Mouse (Mus musculus) heart, postnatal 0 days (tissue): ENCODE results near the gene Exoc4. TPM values are rescaled to one million over a fixed set of nuclear protein-coding genes. Genes with fewer than 3 reads are reported as not detected.
A peak's percentile ranks its signal among the peaks of the same experiment; 100 is the strongest.

ENCODE experiments used
- ATAC-seq: fragments of 200-750 bp; cut with Nextera tagmentation; 2 replicates; pipeline ENCODE4 v1.8.0; 2017; ENCODE audit warnings: low read depth, moderate number of reproducible peaks, moderate library complexity; ENCODE audit not compliant: insufficient read depth
- DNase-seq: peaks from one replicate; pipeline ENCODE4 v3.0.0-alpha.2; 2016; ENCODE audit warnings: low spot score
- H3K27ac ChIP-seq: fragments of 300-500 bp; sonication (generic); 2 replicates; pipeline ENCODE4 v1.5.1; 2014; ENCODE audit warnings: low read depth, mild to moderate bottlenecking
- H3K27me3 ChIP-seq: fragments of 300-500 bp; sonication (generic); 2 replicates; pipeline ENCODE4 v1.6.1; 2014; ENCODE audit warnings: low read length, mixed read lengths; ENCODE audit not compliant: control insufficient read depth, insufficient read depth
- H3K36me3 ChIP-seq: fragments of 300-500 bp; sonication (generic); replicated peaks from 2 replicates; pipeline ENCODE4 v1.6.1; 2014; ENCODE audit warnings: low read length, mixed read lengths; ENCODE audit not compliant: control insufficient read depth, insufficient read depth
- H3K4me1 ChIP-seq: fragments of 300-500 bp; sonication (generic); 2 replicates; pipeline ENCODE4 v1.6.1; 2014; ENCODE audit warnings: antibody characterized with exemption; ENCODE audit not compliant: control insufficient read depth, insufficient read depth
- H3K4me2 ChIP-seq: fragments of 300-500 bp; sonication (generic); 2 replicates; pipeline ENCODE4 v1.6.1; 2014; ENCODE audit warnings: low read depth, mild to moderate bottlenecking, low read length, moderate library complexity
- H3K4me3 ChIP-seq: fragments of 300-500 bp; sonication (generic); 2 replicates; pipeline ENCODE4 v1.5.1; 2014; ENCODE audit warnings: low read depth, low read length
- H3K9ac ChIP-seq: fragments of 300-500 bp; sonication (generic); replicated peaks from 2 replicates; pipeline ENCODE4 v1.6.1; 2014; ENCODE audit warnings: low read depth, low read length, mixed read lengths
- H3K9me3 ChIP-seq: fragments of 300-500 bp; sonication (generic); replicated peaks from 2 replicates; pipeline ENCODE4 v1.6.1; 2016; ENCODE audit warnings: low read length; ENCODE audit not compliant: control insufficient read depth
- CTCF ChIP-seq: IDR thresholded peaks from 2 replicates; pipeline ENCODE4 v1.5.1; 2016; ENCODE audit warnings: antibody characterized with exemption, control low read depth, low read depth
- EP300 ChIP-seq: IDR thresholded peaks from 2 replicates; pipeline ENCODE4 v1.6.1; 2016; ENCODE audit warnings: antibody characterized with exemption, low read depth
- WGBS: fragments of 180-500 bp; shearing (Covaris S2); extraction: QIAGEN DNeasy Blood & Tissue Kit; methylation state at CpG from one replicate; pipeline ENCODE4 v1.1.7; 2014; 5-methylcytosine and 5-hydroxymethylcytosine counted together
- polyA plus RNA-seq: library from polyadenylated mRNA; unstranded; fragments of >200 nt; fragmentation: Nextera tagmentation; extraction: Ambion mirVana; gene quantifications from 2 replicates; pipeline ENCODE4 v1.2.1, GENCODE M21; 2015
- total RNA-seq: library from RNA; depleted of rRNA; stranded (reverse); fragments of >200 nt; gene quantifications from 2 replicates; pipeline ENCODE4 v1.2.3, GENCODE M21; 2014; ENCODE audit warnings: low replicate concordance

The Exoc4 gene
- total and polyA plus RNA-seq, 2 experiments from 2014 or later, result 15.8 to 54.6 TPM

DNA sequence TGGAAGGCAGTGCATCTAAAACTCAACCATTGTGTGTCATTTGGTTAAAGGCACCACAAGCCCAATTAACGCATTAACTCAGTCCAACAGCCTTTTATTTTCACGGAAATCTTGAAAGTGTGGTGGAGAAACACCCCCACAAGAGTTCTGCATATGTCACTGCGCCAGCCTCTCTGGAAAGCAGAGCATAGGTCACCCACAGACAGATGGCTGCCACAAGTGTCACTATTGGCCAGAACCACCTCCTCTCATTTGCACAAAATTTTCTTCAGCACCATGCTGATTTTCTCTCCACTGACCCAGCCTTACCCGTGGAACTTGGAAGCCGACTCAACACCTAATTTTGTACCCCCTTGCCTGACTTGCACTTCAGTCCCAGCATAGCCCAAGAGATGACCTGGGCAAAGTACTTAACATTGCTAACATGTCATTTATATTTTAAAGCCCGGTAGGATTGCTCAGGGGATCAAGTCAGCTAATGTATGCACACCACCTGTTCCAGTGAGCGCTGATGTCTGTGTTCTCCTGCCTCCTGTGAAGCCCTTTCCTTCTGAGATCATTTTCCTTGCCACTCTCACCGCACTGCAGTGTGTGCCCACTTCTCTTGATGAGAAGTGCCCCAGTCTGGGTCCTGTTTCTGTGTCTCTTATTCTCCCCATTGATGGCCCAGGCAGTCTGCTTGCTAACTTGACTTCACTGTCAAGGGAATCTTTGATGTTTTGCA lies 625.6 kb downstream of the Exoc4 start:
- Histone ChIP-seq H3K4me3 (no peak overlapping the region), H3K27ac (no peak overlapping the region), H3K9me3 (no peaks in the 10 kb centered on the region), H3K4me2 (no peak overlapping the region), H3K9ac (no peak overlapping the region), H3K4me1 (peaks cover 38% of the 10 kb centered on the region), H3K27me3 (no peaks in the 10 kb centered on the region), H3K36me3 (no peaks in the 10 kb centered on the region)
- TF ChIP-seq EP300 (no peak), CTCF (no peak)
- no peak for ATAC-seq
- 70% methylated on average over 8 of the region's 8 CpGs for WGBS
- no peak for DNase-seq

DNA sequence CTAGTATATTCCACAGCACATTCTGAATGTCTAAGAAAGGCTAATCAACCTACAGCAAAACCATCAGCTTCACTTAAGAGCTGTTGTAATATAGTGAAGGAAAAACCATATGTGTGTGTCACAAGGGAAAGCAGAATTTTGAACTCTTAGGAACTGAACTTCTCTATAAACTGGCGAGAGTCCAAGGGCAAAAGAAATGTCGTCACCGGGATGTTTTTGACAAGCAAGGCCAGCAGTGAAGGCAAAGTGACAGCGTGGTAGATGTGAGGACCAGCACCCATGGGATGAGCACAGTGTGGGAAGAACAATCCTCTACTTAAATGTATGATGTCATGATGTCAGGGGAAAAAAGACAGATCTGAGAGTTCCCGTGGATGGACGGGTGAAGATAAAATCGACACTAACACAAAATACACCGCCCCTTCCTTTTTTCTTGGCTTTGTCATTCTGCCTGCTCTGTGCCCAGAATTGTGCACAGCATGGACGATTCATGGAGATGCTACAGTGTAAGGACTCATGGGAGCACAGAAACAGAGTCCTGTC lies 635.3 kb downstream of the Exoc4 start:
- no peak overlapping the region for H3K9ac ChIP-seq
- no peaks in the 10 kb centered on the region for H3K36me3 ChIP-seq
- DNase-seq (no peak), ATAC-seq (no peak)
- no peaks in the 10 kb centered on the region for H3K27me3 ChIP-seq
- 40% methylated on average over 9 of the region's 9 CpGs for WGBS
- no peak overlapping the region for H3K4me3 ChIP-seq
- H3K4me2 ChIP-seq, result no peak overlapping the region
- H3K4me1 ChIP-seq, result no peaks in the 10 kb centered on the region
- no peak overlapping the region for H3K27ac ChIP-seq
- TF ChIP-seq EP300, result no peak
- no peaks in the 10 kb centered on the region for H3K9me3 ChIP-seq

DNA sequence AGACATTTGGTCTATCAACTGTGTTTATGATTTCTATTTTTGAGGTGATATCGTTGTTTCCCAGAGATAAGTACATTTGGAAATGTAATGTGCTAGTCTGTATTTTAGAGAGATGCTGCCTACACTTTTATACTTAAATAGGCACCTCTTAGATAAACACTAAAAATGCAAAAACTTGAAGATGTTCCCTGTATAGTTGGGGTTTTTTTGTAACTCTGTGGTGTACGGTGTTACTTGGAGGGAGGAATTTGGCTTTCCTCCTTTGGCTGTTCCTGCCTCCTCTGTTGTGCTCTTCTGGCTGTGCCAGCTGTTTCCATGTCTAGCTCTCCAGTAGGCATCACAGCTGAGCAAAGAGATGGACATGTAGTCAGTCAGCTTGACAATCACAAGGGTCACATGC lies 638.1 kb downstream of the Exoc4 start:
- TF ChIP-seq CTCF (no peak), EP300 (no peak)
- H3K27ac ChIP-seq, result no peak overlapping the region
- DNase-seq (no peak), ATAC-seq (no peak)
- no peaks in the 10 kb centered on the region for H3K36me3 ChIP-seq
- no peaks in the 10 kb centered on the region for H3K9me3 ChIP-seq
- no peak overlapping the region for H3K9ac ChIP-seq
- peaks cover 6% of the 10 kb centered on the region for H3K4me1 ChIP-seq
- H3K4me3 ChIP-seq, result no peak overlapping the region
- WGBS, result 69% methylated on average over 2 of the region's 2 CpGs
- H3K27me3 ChIP-seq, result no peaks in the 10 kb centered on the region
- no peak overlapping the region for H3K4me2 ChIP-seq

DNA sequence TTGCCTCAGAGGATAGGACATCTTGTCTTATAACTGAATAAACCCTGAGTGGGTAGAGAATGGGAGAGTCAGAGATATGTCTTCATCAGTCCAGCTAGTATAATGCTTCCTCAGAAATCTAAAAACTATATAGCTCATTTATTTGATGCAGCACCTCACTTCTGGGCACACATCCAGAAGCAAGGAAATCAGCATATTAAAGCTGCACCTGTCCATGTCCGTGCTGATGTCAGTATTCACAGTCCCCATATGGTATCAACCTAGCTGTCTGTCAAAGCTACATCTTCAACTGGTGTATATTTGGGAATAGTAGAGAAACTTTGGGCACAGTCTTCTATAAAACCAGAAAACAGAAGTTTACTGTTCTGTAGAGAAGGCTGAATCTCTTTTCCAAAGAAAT lies 642.0 kb downstream of the Exoc4 start:
- TF ChIP-seq EP300, result no peak
- TF ChIP-seq CTCF, result no peak
- Histone ChIP-seq H3K4me1 (peaks cover 14% of the 10 kb centered on the region), H3K4me3 (no peak overlapping the region), H3K9me3 (no peaks in the 10 kb centered on the region), H3K4me2 (no peak overlapping the region), H3K36me3 (no peaks in the 10 kb centered on the region), H3K9ac (no peak overlapping the region), H3K27me3 (no peaks in the 10 kb centered on the region), H3K27ac (no peak overlapping the region)
- no peak for DNase-seq
- no peak for ATAC-seq
- 58% methylated on average over 1 of the region's 1 CpGs for WGBS

DNA sequence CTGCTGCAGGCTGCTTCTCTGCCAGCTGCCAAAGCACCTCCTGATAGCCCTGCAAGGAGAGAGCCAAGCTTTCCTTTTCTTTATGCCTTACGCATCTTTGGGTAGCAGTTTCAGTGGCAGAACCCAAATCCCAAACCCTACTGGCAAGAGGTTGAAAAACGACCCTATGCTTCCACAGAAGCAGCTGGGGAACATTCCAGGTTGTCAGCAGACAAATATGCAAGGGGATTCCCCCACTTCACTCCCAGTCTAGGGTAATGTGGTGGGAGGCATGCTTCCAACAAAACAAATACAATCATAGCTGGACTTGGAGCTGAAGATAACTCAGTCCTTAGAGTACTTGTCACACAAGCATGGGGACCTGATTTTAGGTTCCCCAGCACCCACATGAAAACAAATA lies 643.3 kb downstream of the Exoc4 start:
- peak; percentile 36 for DNase-seq
- WGBS, result 10% methylated on average over 2 of the region's 2 CpGs
- Histone ChIP-seq H3K4me2 (0 out of 2 replicates have a peak overlapping the region, but pooled peaks have one; percentile 4), H3K4me1 (peaks cover 14% of the 10 kb centered on the region), H3K36me3 (no peaks in the 10 kb centered on the region), H3K4me3 (no peak overlapping the region), H3K27me3 (no peaks in the 10 kb centered on the region), H3K27ac (peak overlapping the region; percentile 12; the same call in 1 of the 2 replicates), H3K9me3 (no peaks in the 10 kb centered on the region), H3K9ac (no peak overlapping the region)
- TF ChIP-seq CTCF (no peak), EP300 (no peak)
- ATAC-seq, result peak; percentile 80

DNA sequence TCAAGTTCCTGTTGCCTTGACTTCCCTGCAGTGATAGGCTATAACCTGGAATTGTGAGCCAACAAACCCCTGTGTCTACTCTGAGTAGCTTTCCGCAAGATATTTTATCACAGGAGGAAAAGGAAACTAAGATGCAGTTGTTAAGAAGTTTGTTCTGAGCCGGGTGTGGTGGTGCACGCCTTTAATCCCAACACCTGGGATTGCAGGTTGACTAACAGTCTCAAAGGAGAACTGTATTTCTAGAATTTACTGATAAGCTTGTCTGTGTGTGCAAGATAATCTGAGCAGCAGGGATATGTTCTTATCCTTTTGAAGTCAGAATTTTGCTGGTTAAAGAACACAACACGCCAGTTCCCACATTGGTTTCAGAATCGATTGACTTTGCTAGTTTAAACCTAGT lies 651.1 kb downstream of the Exoc4 start:
- Histone ChIP-seq H3K27me3 (no peaks in the 10 kb centered on the region), H3K4me1 (peaks cover 11% of the 10 kb centered on the region), H3K27ac (no peak overlapping the region), H3K36me3 (no peaks in the 10 kb centered on the region), H3K4me2 (no peak overlapping the region), H3K4me3 (no peak overlapping the region), H3K9me3 (no peaks in the 10 kb centered on the region), H3K9ac (no peak overlapping the region)
- WGBS, result 76% methylated on average over 5 of the region's 5 CpGs
- DNase-seq (no peak), ATAC-seq (no peak)
- TF ChIP-seq EP300, result no peak
- TF ChIP-seq CTCF, result no peak
